Mouse (Mus musculus) G1E-ER4 (cell line): Measurements from ENCODE around the gene 4933427D14Rik. TPM values are rescaled to one million over a fixed set of nuclear protein-coding genes. Genes with fewer than 3 reads are reported as not detected.

Experiments
- GATA1 ChIP-seq: IDR thresholded peaks from one replicate; pipeline ENCODE4 v1.8.0; 2012; ENCODE audit warnings: low read length, inconsistent platforms
- polyA plus RNA-seq: library from polyadenylated mRNA; stranded (reverse); fragments of >175 nt; gene quantifications from 2 replicates; pipeline ENCODE4 v1.2.3, GENCODE M21; 2012

4933427D14Rik gene
- polyA plus RNA-seq, 1 experiment, result 2.4 TPM

- TF ChIP-seq GATA1, result no peak
Measured at GRCm38 (mm10) chr11:72214591-72215409, 7.5 kb upstream of the 4933427D14Rik start.

- TF ChIP-seq GATA1, result no peak
Measured at GRCm38 (mm10) chr11:72207834-72208377, 647 bp upstream of the 4933427D14Rik start.

DNA sequence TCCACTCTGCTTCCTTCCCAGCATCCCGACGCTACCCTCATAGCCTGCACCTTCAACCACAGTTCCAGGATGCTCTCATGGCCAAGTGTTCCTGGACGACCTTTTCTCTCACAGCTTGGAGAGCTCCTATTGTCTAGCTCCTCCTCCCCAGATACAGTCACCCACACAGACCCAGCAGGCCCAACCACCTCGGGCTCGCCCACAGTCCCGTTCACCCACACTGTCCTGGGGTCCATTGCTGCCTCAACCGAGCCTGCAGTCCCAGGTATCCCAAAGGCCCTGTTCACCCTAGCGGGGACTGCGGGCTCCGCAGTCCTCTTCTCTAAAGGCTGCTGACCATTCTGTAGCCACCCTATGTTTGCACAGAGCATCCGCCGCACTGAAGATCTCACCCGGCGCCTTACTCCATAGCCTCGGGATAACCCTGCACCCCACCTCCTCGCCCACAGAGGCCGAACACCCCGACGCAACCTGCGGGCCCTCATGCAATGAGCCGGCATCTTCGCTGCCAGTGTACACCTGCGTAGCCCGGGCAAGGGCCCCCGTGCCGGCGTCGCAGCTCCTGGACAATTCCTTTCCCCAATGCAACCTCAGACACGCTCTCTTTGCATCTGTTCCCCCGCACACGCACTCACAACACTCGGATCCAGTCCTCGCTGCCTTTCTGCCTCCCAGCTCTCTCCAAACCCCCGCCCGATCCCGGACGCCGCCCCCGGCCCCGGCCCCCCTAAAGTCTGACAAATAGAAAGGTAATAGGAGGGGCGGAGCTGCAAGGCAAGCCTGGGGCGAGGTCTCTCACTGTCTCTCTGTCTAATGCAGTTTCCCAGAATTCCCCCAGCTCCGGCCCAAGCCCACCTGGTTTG lies 687 bp downstream of the 4933427D14Rik start, which contains the start of gene Gm43951:
Gene Gm43951, minus strand, starts transcription at position 500 of the 863 bp plus-strand sequence.
- no peak for TF ChIP-seq GATA1

DNA sequence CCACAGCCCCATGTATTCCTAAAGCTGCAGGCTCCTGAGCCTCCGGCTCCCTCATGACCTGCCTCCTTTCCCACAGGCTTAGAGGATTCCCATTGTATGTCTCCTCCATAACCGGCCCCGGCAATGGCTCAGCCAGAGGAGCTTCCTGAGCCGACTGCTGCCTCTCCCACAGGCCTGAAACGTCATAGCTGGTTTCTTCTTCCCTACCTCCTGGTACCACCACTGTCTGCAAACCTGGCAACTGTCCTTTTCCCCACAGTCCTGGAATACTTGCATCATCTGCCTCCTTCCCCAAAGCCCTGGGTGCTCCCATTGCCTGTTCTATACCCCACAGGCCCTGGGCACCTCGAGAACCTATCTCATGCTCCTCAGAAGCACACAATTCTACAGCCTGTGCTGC lies 2.0 kb downstream of the 4933427D14Rik start:
- no peak for TF ChIP-seq GATA1

DNA sequence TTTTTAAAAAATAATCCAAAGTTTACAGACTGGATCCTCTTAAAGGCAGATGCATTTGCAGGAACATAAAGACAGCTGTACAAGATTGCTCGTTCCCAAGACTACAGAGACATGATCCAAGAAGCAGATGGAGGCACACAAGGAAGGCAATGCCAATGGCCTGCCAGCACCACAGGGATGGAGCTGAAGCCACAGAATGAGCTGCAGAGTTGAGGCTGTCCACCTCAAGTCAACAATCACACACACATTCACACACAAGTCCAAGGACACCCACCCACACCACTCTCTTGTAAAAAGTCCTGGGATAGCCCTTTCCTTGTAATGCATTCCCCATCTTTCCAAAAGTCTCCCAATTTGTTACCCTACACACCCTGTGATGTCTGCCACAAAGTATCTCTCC lies 3.8 kb downstream of the 4933427D14Rik start:
- TF ChIP-seq GATA1, result no peak

GRCm38 (mm10) chr11:72196506-72196905 lies 10.8 kb downstream of the 4933427D14Rik start:
- TF ChIP-seq GATA1, result no peak

DNA sequence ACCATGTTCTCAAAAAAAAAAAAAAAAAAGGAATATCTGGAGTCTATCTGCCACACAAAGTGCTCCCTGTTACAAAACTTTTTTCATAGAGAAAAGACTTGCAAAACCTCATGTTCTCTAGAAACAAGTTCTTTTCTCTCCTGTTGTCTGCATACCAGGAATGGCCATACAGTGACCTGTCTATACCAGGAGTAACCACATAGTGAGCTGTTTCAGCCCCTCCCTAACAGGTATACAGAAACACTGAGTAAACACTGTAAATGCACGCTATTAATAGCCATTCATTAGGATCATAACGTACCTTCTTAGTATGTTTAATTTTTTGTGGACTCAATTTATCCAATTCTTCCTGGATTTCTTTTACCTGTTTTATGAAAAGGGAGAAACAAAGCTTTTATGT lies 13.0 kb downstream of the 4933427D14Rik start:
- TF ChIP-seq GATA1, result no peak

DNA sequence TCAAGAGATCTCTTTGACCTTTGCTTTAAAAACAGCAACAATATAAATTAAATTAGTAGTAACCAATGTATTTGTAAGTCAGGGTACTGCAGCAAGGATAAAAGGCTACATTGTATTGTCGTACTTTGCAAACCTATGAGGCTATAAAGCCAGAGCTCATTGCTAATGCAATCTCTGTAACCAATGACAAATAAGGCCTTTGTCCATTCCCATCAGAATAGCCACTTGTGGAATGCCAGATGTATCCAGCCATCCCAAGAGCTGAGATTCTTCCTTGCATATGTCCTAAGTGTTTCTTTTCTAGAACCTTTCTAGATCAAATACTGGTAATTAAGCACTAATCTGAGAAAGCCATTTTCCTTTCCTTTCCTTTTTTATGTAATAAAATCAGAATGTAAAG lies 16.4 kb downstream of the 4933427D14Rik start:
- TF ChIP-seq GATA1, result no peak

- no peak for TF ChIP-seq GATA1
Measured at GRCm38 (mm10) chr11:72184252-72184651, 23.0 kb downstream of the 4933427D14Rik start.

DNA sequence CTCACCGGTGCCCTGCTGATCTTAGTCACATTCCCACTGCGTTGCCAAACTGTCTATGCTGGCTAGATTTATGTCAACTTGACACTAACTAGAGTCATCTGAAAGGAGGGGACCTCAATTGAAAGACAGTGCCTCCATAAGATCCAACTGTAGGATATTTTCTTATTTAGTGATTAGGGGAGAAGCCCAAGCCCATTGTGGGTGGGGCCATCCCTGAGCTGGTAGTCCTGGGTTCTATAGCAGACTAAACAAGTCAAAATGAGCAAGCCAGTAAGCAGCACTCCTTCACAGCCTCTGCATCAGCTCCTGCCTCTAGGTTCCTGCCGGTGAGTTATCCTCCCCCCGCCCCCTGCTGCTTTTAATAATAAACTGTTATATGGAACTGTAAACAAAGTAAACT lies 26.1 kb downstream of the 4933427D14Rik start:
- TF ChIP-seq GATA1, result no peak

DNA sequence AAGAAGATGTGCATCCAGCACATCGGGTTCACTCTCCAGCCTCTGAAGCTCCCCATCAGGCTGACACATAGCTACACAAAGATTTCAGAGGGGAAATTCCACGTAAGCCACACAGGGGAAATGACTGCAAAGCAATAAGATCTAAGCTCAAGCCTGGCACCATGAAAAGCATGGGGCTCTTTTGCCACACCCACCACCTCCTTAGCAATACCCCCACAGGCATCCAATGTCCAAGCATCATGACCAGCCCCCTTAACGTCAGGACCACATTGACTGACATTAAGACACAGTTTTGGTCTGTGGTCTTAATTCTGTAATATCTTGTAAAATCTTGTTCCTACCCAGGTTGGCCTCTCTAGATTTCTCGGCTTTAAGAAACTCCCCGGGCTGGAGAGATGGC lies 26.7 kb downstream of the 4933427D14Rik start:
- no peak for TF ChIP-seq GATA1

DNA sequence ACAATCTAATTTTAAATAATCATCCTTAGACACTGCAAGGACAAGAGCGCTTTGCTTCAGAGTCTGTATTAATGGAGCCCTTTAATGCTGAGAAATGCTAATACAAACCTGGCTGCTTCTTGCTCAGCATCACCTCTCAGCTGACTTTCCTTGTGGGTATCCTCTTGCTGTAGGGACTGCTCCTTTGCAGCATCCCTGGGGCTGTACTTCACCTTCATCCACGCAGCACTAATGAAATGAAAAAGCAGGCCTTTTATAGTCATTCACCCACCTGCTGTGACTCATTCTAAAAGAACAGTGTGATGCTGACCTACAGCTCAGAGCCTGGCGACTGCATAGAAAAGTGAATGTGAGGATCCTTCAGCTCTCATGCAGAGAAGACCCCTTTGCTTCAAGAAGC lies 30.7 kb downstream of the 4933427D14Rik start:
- no peak for TF ChIP-seq GATA1

DNA sequence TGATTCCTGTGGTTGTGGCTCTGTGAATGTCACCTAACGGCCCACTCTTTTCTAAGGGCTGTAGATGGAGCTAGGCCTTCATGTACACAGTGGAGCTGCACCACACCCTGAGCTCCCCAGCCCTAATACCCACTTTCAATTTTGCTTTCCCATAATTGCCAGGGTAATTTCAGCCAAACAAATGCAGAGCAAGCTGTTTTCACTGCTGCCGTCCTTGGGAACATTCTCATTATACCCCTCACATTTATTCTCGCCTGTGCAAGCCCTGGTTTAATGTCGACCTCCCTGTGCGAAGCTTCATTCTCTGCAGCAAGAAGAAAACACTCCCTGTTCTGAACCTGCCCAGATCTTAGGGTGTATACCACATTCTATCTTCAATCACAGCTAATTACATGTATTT lies 31.3 kb downstream of the 4933427D14Rik start:
- no peak for TF ChIP-seq GATA1

DNA sequence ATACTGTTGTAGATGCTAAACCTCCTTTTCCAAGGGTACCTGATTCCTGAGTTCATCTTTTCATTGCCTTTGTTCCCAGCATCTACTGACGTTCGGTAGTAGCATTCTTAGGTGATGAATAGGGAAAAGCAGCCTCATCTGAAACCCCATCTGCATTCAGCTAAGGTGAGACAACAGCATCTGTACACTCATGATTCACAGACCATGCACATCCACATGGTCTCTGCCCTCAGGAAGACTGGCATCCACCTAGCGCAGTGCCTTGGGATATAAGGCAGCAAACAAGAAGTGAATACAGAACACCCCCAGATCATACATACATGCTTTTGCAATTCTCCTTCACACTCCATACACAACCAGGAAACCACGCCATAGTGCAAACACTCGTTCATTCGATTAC lies 32.5 kb downstream of the 4933427D14Rik start:
- no peak for TF ChIP-seq GATA1

DNA sequence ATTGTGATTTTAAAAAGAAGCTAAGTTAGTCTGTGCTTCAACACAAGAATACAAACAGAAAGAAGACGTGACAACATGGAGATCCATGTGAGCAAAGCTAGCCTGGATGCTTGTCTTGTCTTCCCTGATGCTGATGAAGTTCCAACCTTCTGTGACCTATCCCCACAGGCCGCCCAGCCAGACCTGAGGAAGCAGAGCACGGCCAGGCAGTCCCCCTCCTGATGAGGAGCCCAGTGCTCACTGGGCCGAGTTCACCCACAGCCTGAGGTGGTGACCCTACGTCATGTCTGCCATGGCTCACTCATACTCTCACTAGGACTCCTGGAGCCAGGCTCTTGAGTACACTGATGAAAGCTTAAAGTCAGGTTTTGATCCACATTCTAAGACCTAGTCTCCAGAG lies 33.8 kb downstream of the 4933427D14Rik start:
- TF ChIP-seq GATA1, result no peak

DNA sequence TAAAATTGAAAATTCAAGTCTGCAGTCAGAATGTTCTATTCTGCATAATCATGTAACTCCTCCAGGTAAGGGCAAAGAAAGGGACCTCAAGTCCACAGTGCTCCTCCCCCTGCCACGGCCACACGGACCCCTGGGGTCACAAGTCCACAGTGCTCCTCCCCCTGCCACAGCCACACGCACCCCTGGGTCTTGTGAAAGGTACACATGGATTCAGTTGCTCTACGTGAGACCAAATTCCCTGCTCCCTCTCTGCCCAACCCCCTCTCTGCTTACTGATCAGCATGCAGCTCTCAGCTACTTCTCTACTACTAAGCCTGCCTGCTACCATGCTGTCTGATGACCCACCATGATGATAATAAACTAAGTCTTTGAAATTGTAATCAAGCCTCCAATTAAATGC lies 37.4 kb downstream of the 4933427D14Rik start:
- no peak for TF ChIP-seq GATA1

- TF ChIP-seq GATA1, result no peak
Measured at GRCm38 (mm10) chr11:72163198-72163597, 44.1 kb downstream of the 4933427D14Rik start.
